Mouse (Mus musculus) inflammation-experienced regulatory T-cells (primary cell): ENCODE data around the gene 4933402D24Rik. TPM values are rescaled to one million over a fixed set of nuclear protein-coding genes. Genes with fewer than 3 reads are reported as not detected.

Experiments used
- polyA plus RNA-seq, 2 experiments: library from polyadenylated mRNA; unstranded; fragments of 100-300 nt; shearing (Covaris generic); gene quantifications; one replicate each; pipeline ENCODE4 v1.2.1; 2017

Gene 4933402D24Rik
- polyA plus RNA-seq, result under 1 TPM in 1 of 2 experiments, not detected in 1; 0.21 TPM

DNA sequence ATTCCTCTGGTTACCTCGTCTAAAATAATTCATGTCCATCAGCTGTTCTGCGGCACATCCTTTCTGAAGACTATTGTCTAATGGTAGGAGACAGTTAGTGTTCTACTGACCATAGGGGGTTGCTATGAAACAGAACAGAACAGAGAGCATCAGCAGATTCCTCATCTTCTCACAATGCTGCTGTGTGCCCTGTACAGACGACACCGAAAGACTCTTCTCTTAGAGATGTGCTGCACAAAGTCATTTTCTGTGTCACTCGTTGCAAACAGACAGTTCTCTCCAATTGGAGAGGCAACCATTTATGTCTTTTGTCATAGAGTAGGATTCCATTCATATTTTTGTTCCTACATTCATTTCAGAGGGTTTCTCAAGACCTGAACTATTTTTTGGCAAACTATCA lies at the start of gene 4933402D24Rik:
4933402D24Rik (minus strand) TSS at position 101 of the 400 bp plus-strand sequence.

GRCm38 (mm10) chr1:63730240-63730771 lies 38.8 kb downstream of the 4933402D24Rik start, which contains the start of the genes Mdh1b and Fastkd2:
Mdh1b (minus strand) TSS chr1:63730318.
Fastkd2 (plus strand) TSS chr1:63730614.

Other genes starting within 250 kb of the 4933402D24Rik start
- under 1 TPM in 1 of 2 experiments, not detected in 1; 0.43 TPM for gene Gm39653, start 153.3 kb downstream of the 4933402D24Rik start, polyA plus RNA-seq
- gene Dytn, start 82.3 kb downstream of the 4933402D24Rik start, polyA plus RNA-seq, result under 1 TPM; 0.04 to 0.11 TPM
- gene Mdh1b, start 38.9 kb downstream of the 4933402D24Rik start, polyA plus RNA-seq, result under 1 TPM in 1 of 2 experiments, not detected in 1; 0.08 TPM
- 10 to 100 TPM; 34.9 to 57.5 TPM for gene Fastkd2, start 38.7 kb downstream of the 4933402D24Rik start, polyA plus RNA-seq